ENCODE assay signal across 8 mouse cellular contexts in genomic region chr2:27079152-27079584, GRCm38 (mm10). TPM values are rescaled to one million over a fixed set of nuclear protein-coding genes. Genes with fewer than 3 reads are reported as not detected.
A peak's percentile ranks its signal among the peaks of the same experiment; 100 is the strongest.
DNase-seq lines count a peak whose midpoint lies in the region; ATAC-seq and TF ChIP-seq lines count a peak whose summit lies in the region.

TSS of gene Adamtsl2 (plus strand) at chr2:27079379.

- no peak for TF ChIP-seq POLR2A in cerebellum, adult 2 months (IDR thresholded peaks at IDR 0.05; ENCODE audit: borderline replicate concordance, insufficient read depth, low read length)

- WGBS in cerebellum, adult 2 months, result 12% methylated on average over 10 of the region's 10 CpGs
- WGBS in lung, embryonic 14.5 days, result 0% methylated on average over 10 of the region's 10 CpGs

- intact Hi-C loops in heart, postnatal 36 days (cut with DNase I), result loop anchor here (2.0 kb wide), 1 partner anchor 34 kb away; no protein-coding TSS in a partner anchor

- no peak within 1 kb of the TSS for H3K4me3 ChIP-seq in cerebellum, adult 2 months (replicated peaks; ENCODE audit: insufficient read depth, low read depth, low read length)
- peak within 1 kb of the TSS; percentile 22 for H3K4me3 ChIP-seq in lung, embryonic 14.5 days (ENCODE audit: low read depth, low read length)

- H3K4me2 ChIP-seq in lung, embryonic 14.5 days, result peak within 1 kb of the TSS; percentile 49

- no peaks in the 10 kb centered on the region for H3K9me3 ChIP-seq in lung, embryonic 14.5 days (ENCODE audit: low read depth, low read length)

- no peaks in the 10 kb centered on the region for H3K36me3 ChIP-seq in lung, embryonic 14.5 days (ENCODE audit: insufficient read depth)

- H3K27me3 ChIP-seq in cerebellum, adult 2 months (ENCODE audit: control insufficient read depth, insufficient read depth, low read length), result no peaks in the 10 kb centered on the region; the same call in 1 of the 2 replicates
- H3K27me3 ChIP-seq in lung, embryonic 14.5 days (ENCODE audit: insufficient read depth, low read length), result peaks cover 6% of the 10 kb centered on the region; the same call in 1 of the 2 replicates

- peak; percentile 85 for DNase-seq in MN1 (ENCODE audit: low spot score)
- DNase-seq in cerebellum, adult 2 months, result peak; percentile 19 to 26
- peak; percentile 83 to 89 for DNase-seq in heart, postnatal 36 days
- DNase-seq in layer of hippocampus, adult 18-20 months (ENCODE audit: low spot score in 2 of 2), result peak in 1 of 2 experiments; percentile 33
- peak; percentile 95 for DNase-seq in lung, embryonic 14.5 days
- peak; percentile 47 for DNase-seq in ovary, postnatal 10 days (ENCODE audit: low spot score)
- peak; percentile 83 to 85 for DNase-seq in urinary bladder, postnatal 4 days (ENCODE audit: low spot score in 2 of 2)

- TF ChIP-seq CTCF in cerebellum, adult 2 months (IDR thresholded peaks at IDR 0.05; ENCODE audit: borderline replicate concordance, insufficient read depth, low read depth, low read length), result no peak
- TF ChIP-seq CTCF in lung, embryonic 14.5 days (IDR thresholded peaks at IDR 0.05; ENCODE audit: low read depth), result peak; percentile 34; the same call in 1 of the 2 replicates

- no peak within 1 kb of the TSS; the same call in 1 of the 2 replicates for H3K9ac ChIP-seq in lung, embryonic 14.5 days

- H3K4me1 ChIP-seq in cerebellum, adult 2 months (ENCODE audit: control insufficient read depth, insufficient read depth, low read length), result no peaks in the 10 kb centered on the region; the same call in 1 of the 2 replicates
- peaks cover 21% of the 10 kb centered on the region for H3K4me1 ChIP-seq in lung, embryonic 14.5 days (ENCODE audit: insufficient read depth)

- no peak within 1 kb of the TSS for H3K27ac ChIP-seq in cerebellum, adult 2 months (ENCODE audit: insufficient read depth, low read length)
- peak within 1 kb of the TSS; percentile 51 for H3K27ac ChIP-seq in lung, embryonic 14.5 days (ENCODE audit: low read depth)

- ATAC-seq in frontal cortex, adult (ENCODE audit: low TSS enrichment), result 0 out of 2 replicates have a peak, but pooled peaks have one; percentile 14
- ATAC-seq in lung, embryonic 14.5 days (ENCODE audit: insufficient read depth), result peak; percentile 89

RNA-seq across cellular contexts. Expression of gene Adamtsl2, which starts in this region (rescaled TPM):
- polyA plus RNA-seq in cerebellum, adult 2 months (2012; rRNA removed), result 3.8 and 4.1 TPM in 2 replicates
- total RNA-seq in heart, postnatal 36 days (2021), result 10 to 100 TPM; 20.3 to 21.4 TPM
- 10 to 100 TPM; 13.2 to 13.7 TPM for total RNA-seq in layer of hippocampus, adult 18-20 months (2021)
- 19.2 and 21.0 TPM in 2 replicates for polyA plus RNA-seq in lung, embryonic 14.5 days (2014; fragmentation: Nextera tagmentation; extraction: Ambion mirVana)
